Mouse (Mus musculus): ENCODE measurements around the gene L3mbtl1.

DNA sequence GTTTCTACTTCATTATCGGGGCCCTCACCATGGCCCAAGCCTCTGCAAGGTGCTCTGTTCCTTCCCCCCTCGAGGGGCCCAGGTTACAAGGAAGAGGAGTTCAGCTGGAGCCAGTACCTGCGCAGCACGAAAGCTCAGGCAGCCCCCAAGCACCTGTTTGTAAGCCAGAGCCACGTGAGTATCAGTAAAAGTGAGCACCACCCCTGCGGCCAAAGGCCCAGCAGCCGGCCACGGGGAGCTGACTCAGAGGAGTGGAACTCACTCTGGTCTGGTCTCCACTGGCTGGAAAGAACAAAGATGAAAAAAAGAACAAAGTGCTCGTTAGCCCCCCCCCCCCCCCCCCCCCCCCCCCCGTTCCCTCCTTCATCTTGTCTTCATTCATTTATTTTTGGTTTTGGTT lies 18.0 kb downstream of the L3mbtl1 start:
- TF ChIP-seq CTCF (IDR thresholded peaks at IDR 0.05; ENCODE audit: borderline replicate concordance, insufficient read depth, low read length): no peak
- TF ChIP-seq POLR2A (IDR thresholded peaks at IDR 0.05; ENCODE audit: low read depth, low read length): no peak
